Mouse (Mus musculus) neutrophil, adult 5-6 weeks (primary cell): Measurements from ENCODE around the gene Ccdc106. TPM values are rescaled to one million over a fixed set of nuclear protein-coding genes. Genes with fewer than 3 reads are reported as not detected.

Experiments used
- ATAC-seq: fragments of 151-379, 151-347 bp; 2 replicates; pipeline ENCODE4 v1.8.0; 2017; ENCODE audit warnings: mild to moderate bottlenecking, moderate TSS enrichment; ENCODE audit not compliant: insufficient number of reproducible peaks, poor library complexity, low FRiP score, severe bottlenecking; ENCODE audit errors: extremely low read depth
- total RNA-seq: library from RNA; stranded (forward); fragments of 200-1000 nt; gene quantifications from 2 replicates; pipeline ENCODE4 v1.2.3, GENCODE M21; 2017

The Ccdc106 gene
- total RNA-seq, 1 experiment from 2014 or later: 0.23 TPM

- peak; percentile 82 for ATAC-seq
Measured at GRCm38 (mm10) chr7:5038109-5038732, 17.9 kb downstream of the Ccdc106 start, which contains the start of gene Zfp784. Zfp784 (minus strand) TSS chr7:5038446.

GRCm38 (mm10) chr7:5038940-5039339, 18.6 kb downstream of the Ccdc106 start:
- ATAC-seq: no peak

GRCm38 (mm10) chr7:5044981-5045380, 24.6 kb downstream of the Ccdc106 start:
- ATAC-seq: no peak

- peak; percentile 31; the same call in 1 of the 2 replicates for ATAC-seq
Measured at GRCm38 (mm10) chr7:5046112-5046511, 25.8 kb downstream of the Ccdc106 start.

GRCm38 (mm10) chr7:5047313-5047712, 27.0 kb downstream of the Ccdc106 start:
- ATAC-seq: peak; percentile 55

- peak; percentile 20 for ATAC-seq
Measured at GRCm38 (mm10) chr7:5051193-5052192, 31.1 kb downstream of the Ccdc106 start, which contains the start of gene Zfp580. Zfp580 (plus strand) TSS chr7:5051538.

- ATAC-seq: no peak
Measured at GRCm38 (mm10) chr7:5052438-5052837, 32.1 kb downstream of the Ccdc106 start.

GRCm38 (mm10) chr7:5052931-5053343, 32.6 kb downstream of the Ccdc106 start:
- ATAC-seq: no peak

- no peak for ATAC-seq
Measured at GRCm38 (mm10) chr7:5053456-5054179, 33.3 kb downstream of the Ccdc106 start.

GRCm38 (mm10) chr7:5056651-5057263, 36.4 kb downstream of the Ccdc106 start:
- ATAC-seq: no peak

- ATAC-seq: no peak
Measured at GRCm38 (mm10) chr7:5057381-5057780, 37.0 kb downstream of the Ccdc106 start.

GRCm38 (mm10) chr7:5057804-5058203, 37.5 kb downstream of the Ccdc106 start:
- no peak for ATAC-seq

- ATAC-seq: no peak
Measured at GRCm38 (mm10) chr7:5058631-5059030, 38.3 kb downstream of the Ccdc106 start.

GRCm38 (mm10) chr7:5059421-5059820, 39.1 kb downstream of the Ccdc106 start:
- no peak for ATAC-seq

GRCm38 (mm10) chr7:5060239-5060731, 39.9 kb downstream of the Ccdc106 start:
- ATAC-seq: peak; percentile 34; the same call in 1 of the 2 replicates

- ATAC-seq: peak; percentile 75
Measured at GRCm38 (mm10) chr7:5060944-5061773, 40.8 kb downstream of the Ccdc106 start.

- ATAC-seq: peak; percentile 36
Measured at GRCm38 (mm10) chr7:5061774-5062359, 41.5 kb downstream of the Ccdc106 start, which contains the start of gene U2af2. U2af2 (plus strand) TSS chr7:5062143.
